Mouse (Mus musculus) cerebral cortex, adult 2 months (tissue): ENCODE results near the gene Tube1.

Source experiments
- WGBS: fragments of 180-500 bp; shearing (Covaris S2); methylation state at CpG from one replicate; pipeline ENCODE4 v1.1.7; 2018; 5-methylcytosine and 5-hydroxymethylcytosine counted together

Gene Tube1

GRCm38 (mm10) chr10:39133462-39134310 lies at the start of gene Tube1, which contains the start of gene Fam229b:
Tube1 (plus strand) TSS chr10:39133976.
Fam229b (minus strand) TSS chr10:39133914.
- 3% methylated on average over 47 of the region's 47 CpGs for whole genome bisulfite sequencing

- WGBS: 73% methylated on average over 9 of the region's 9 CpGs
These were observed 36.8 kb upstream of the Tube1 start for GRCm38 (mm10) chr10:39096981-39097380.

GRCm38 (mm10) chr10:39098746-39099145 lies 35.0 kb upstream of the Tube1 start:
- 94% methylated on average over 10 of the region's 10 CpGs for WGBS

GRCm38 (mm10) chr10:39104803-39105449 lies 28.9 kb upstream of the Tube1 start:
- 92% methylated on average over 8 of the region's 8 CpGs for WGBS

GRCm38 (mm10) chr10:39106413-39106812 lies 27.4 kb upstream of the Tube1 start:
- WGBS: 75% methylated on average over 3 of the region's 3 CpGs

- 74% methylated on average over 4 of the region's 4 CpGs for WGBS
These were observed 26.8 kb upstream of the Tube1 start for GRCm38 (mm10) chr10:39106935-39107334.

GRCm38 (mm10) chr10:39108837-39109488 lies 24.8 kb upstream of the Tube1 start:
- WGBS: 72% methylated on average over 10 of the region's 10 CpGs

- 75% methylated on average over 4 of the region's 4 CpGs for WGBS
These were observed 24.3 kb upstream of the Tube1 start for GRCm38 (mm10) chr10:39109489-39109874.

GRCm38 (mm10) chr10:39121412-39121811 lies 12.4 kb upstream of the Tube1 start:
- WGBS: 27% methylated on average over 4 of the region's 4 CpGs

- 91% methylated on average over 3 of the region's 3 CpGs for WGBS
These were observed 4.0 kb downstream of the Tube1 start for GRCm38 (mm10) chr10:39137766-39138165.

GRCm38 (mm10) chr10:39138761-39139160 lies 5.0 kb downstream of the Tube1 start:
- 85% methylated on average over 6 of the region's 6 CpGs for WGBS

GRCm38 (mm10) chr10:39140843-39141242 lies 7.1 kb downstream of the Tube1 start:
- 95% methylated on average over 14 of the region's 14 CpGs for WGBS

- 96% methylated on average over 2 of the region's 2 CpGs for WGBS
These were observed 7.6 kb downstream of the Tube1 start for GRCm38 (mm10) chr10:39141401-39141800.

- 88% methylated on average over 12 of the region's 12 CpGs for WGBS
These were observed 8.4 kb downstream of the Tube1 start for GRCm38 (mm10) chr10:39142216-39142615.

- 95% methylated on average over 5 of the region's 5 CpGs for WGBS
These were observed 22.9 kb downstream of the Tube1 start for GRCm38 (mm10) chr10:39156719-39157118.

GRCm38 (mm10) chr10:39157321-39157720 lies 23.5 kb downstream of the Tube1 start:
- 95% methylated on average over 1 of the region's 1 CpGs for WGBS

GRCm38 (mm10) chr10:39158306-39158705 lies 24.5 kb downstream of the Tube1 start:
- 72% methylated on average over 12 of the region's 12 CpGs for WGBS

- WGBS: 97% methylated on average over 1 of the region's 1 CpGs
These were observed 27.6 kb downstream of the Tube1 start for GRCm38 (mm10) chr10:39161406-39161805.

GRCm38 (mm10) chr10:39162666-39163484 lies 29.1 kb downstream of the Tube1 start:
- WGBS: 42% methylated on average over 18 of the region's 18 CpGs

- 92% methylated on average over 10 of the region's 10 CpGs for WGBS
These were observed 29.9 kb downstream of the Tube1 start, which contains the start of gene Ccn6 for GRCm38 (mm10) chr10:39163694-39164093. Ccn6 (minus strand) TSS chr10:39163794.

- WGBS: 5% methylated on average over 11 of the region's 11 CpGs
These were observed 31.9 kb downstream of the Tube1 start for GRCm38 (mm10) chr10:39165632-39166115.
